Mouse (Mus musculus): ENCODE measurements around the gene Rspo1. TPM values are rescaled to one million over a fixed set of nuclear protein-coding genes. Genes with fewer than 3 reads are reported as not detected.
A peak's percentile ranks its signal among the peaks of the same experiment; 100 is the strongest.

The Rspo1 gene
- total and polyA plus RNA-seq, 3 experiments = 2.7 to 4.4 (median 3.9) TPM

DNA sequence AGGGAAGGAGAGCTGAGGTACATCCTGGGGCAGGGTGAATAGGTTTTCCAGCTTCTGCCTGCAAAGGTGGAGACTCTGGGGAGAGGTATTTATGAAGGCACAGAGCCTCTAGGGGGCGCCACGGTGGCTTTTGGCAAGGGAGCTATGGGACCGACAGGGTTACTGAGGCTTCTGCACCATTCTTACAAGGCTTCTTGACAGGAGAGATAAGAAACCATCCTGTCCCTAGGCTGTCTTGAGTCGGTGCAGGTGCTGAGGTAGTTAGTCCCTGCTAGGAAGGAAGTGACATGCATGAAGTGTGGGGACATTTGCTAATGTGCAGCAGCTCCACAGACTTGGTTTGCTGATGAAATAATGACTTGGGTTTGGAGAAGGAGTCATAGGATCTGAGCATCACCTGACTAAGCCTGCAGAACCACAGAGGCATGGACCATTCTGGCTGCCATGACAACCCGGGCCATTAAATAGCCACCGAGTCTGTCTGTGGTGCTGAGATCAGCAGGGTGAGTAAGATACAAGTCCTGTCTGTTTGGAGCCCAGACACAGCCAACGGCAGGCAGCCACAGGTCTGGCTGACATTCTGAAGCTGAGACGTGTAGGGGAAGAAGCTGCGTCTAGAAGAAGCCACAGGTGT is 2.2 kb upstream of the Rspo1 start:
- H3K4me1 ChIP-seq (ENCODE audit: control insufficient read depth, insufficient read depth, low read length) = no peaks in the 10 kb centered on the region
- H3K36me3 ChIP-seq (ENCODE audit: control insufficient read depth, insufficient read depth, low read length) = no peaks in the 10 kb centered on the region
- TF ChIP-seq POLR2A (IDR thresholded peaks at IDR 0.05; ENCODE audit: insufficient read depth, low read depth, low read length) = no peak
- TF ChIP-seq CTCF (IDR thresholded peaks at IDR 0.05) = peak; percentile 26; the same call in 1 of the 2 replicates
- H3K9ac ChIP-seq (ENCODE audit: low read depth, low read length) = no peak overlapping the region
- peaks cover 19% of the 10 kb centered on the region for H3K27me3 ChIP-seq (ENCODE audit: control insufficient read depth, insufficient read depth, low read length)
- intact Hi-C loops (cut with DNase I) = no loop called here
- no peak for DNase-seq
- H3K4me3 ChIP-seq = no peak overlapping the region
- 21% methylated on average over 9 of the region's 9 CpGs for WGBS
- H3K79me2 ChIP-seq (replicated peaks; ENCODE audit: control insufficient read depth, insufficient read depth, low read length) = no peaks in the 10 kb centered on the region
- no peak overlapping the region for H3K27ac ChIP-seq

DNA sequence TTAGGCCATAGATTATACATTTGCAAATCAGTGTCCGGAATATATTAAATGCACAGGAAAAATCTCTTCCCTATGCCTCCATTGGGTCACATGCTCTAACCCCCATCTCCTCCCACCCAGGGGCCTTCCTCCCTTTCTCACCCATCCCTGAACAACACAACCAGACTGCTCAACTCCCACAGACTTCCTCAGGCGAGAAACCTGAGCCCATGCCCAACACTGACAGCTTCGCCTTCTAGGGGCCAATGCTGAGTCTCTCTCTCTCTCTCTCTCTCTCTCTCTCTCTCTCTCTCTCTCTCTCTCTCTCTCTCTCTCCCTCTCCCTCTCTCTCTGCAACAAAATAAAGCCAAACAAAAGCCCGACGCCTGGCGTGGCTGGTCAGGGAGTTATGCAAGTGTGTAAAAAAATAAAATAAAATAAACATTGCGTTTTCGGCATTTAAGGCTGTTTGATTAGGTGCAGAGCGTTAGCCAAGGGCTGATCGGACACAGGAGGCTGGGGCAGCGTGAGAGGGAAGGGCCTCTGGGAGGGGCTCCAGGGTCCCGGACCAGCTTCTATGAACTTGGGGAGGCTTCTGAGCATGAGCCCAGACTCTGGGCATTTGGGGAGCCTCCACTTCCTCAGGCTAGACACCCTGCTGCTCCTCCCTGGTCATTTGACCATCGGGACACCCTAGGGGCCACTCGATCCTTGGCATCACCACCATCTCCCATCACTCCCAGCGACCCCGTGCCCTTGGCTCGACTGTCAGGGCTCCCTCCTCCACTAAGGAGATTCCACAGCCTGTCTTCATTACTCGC is 1.2 kb upstream of the Rspo1 start:
- no peak for TF ChIP-seq CTCF (IDR thresholded peaks at IDR 0.05)
- TF ChIP-seq POLR2A (IDR thresholded peaks at IDR 0.05; ENCODE audit: insufficient read depth, low read depth, low read length) = no peak
- no peak for TF ChIP-seq EP300 (IDR thresholded peaks at IDR 0.05; ENCODE audit: insufficient read depth, low read depth, low read length)
- DNase-seq = no peak
- intact Hi-C loops (cut with DNase I) = no loop called here
- Histone ChIP-seq H3K27me3 (ENCODE audit: control insufficient read depth, insufficient read depth, low read length) (peaks cover 21% of the 10 kb centered on the region), H3K9ac (ENCODE audit: low read depth, low read length) (no peak overlapping the region), H3K27ac (no peak overlapping the region), H3K79me2 (replicated peaks; ENCODE audit: control insufficient read depth, insufficient read depth, low read length) (no peaks in the 10 kb centered on the region), H3K36me3 (ENCODE audit: control insufficient read depth, insufficient read depth, low read length) (no peaks in the 10 kb centered on the region), H3K4me1 (ENCODE audit: control insufficient read depth, insufficient read depth, low read length) (no peaks in the 10 kb centered on the region), H3K4me3 (no peak overlapping the region)
- WGBS = 12% methylated on average over 18 of the region's 18 CpGs

DNA sequence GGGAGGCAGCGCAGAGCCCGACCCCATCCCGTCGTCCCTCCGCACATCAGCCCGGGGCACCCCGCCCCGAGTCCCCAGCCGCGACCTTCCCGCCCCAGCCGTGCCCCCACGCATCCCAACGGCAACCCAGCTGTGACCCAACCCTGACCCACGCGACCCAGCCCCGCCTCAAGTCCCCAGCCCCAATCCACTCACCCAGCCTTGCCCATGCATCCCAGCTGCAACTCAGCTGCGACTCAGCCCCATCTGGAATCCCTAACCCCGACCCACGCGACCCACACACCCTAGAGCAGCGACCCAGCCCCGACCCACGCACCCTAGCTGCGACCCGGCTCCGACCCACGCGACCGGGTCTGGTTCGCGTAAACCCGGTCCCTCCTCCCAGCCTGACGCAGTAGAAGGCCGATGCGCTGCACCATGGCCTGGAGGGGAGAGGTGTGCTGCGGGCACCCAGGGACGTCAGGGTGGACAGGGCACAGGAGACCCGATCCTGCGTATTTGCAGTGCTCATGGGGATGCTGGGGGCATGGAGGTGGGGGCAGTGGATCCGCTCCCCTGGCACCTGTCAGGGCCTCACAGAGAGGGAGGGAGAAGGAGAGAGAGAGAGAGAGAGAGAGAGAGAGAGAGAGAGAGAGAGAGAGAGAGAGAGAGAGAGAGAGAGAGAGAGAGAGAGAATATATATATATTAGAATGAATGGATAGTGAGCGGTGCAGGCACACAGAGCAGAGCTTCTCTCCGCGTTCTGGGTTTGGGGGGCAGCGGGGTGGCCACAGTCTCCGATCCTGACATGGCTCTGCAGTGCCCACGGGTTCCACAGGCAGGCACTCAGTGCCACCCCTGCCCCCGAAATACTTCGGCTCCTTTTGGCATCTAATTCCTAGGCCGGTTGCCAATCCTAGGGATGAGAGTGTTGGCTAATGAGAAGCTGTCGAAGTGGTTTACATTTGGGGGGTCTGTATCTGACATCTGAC is 795 bp downstream of the Rspo1 start:
- 3% methylated on average over 51 of the region's 51 CpGs for WGBS
- Histone ChIP-seq H3K4me1 (ENCODE audit: control insufficient read depth, insufficient read depth, low read length) (no peaks in the 10 kb centered on the region), H3K27ac (no peak overlapping the region), H3K79me2 (replicated peaks; ENCODE audit: control insufficient read depth, insufficient read depth, low read length) (no peaks in the 10 kb centered on the region), H3K27me3 (ENCODE audit: control insufficient read depth, insufficient read depth, low read length) (peaks cover 24% of the 10 kb centered on the region), H3K9ac (ENCODE audit: low read depth, low read length) (peak overlapping the region; percentile 41), H3K36me3 (ENCODE audit: control insufficient read depth, insufficient read depth, low read length) (no peaks in the 10 kb centered on the region), H3K4me3 (peak overlapping the region; percentile 22; the same call in 1 of the 2 replicates)
- no peak for DNase-seq
- intact Hi-C loops (cut with DNase I) = no loop called here
- TF ChIP-seq EP300 (IDR thresholded peaks at IDR 0.05; ENCODE audit: insufficient read depth, low read depth, low read length) = no peak
- no peak for TF ChIP-seq CTCF (IDR thresholded peaks at IDR 0.05)
- no peak for TF ChIP-seq POLR2A (IDR thresholded peaks at IDR 0.05; ENCODE audit: insufficient read depth, low read depth, low read length)

DNA sequence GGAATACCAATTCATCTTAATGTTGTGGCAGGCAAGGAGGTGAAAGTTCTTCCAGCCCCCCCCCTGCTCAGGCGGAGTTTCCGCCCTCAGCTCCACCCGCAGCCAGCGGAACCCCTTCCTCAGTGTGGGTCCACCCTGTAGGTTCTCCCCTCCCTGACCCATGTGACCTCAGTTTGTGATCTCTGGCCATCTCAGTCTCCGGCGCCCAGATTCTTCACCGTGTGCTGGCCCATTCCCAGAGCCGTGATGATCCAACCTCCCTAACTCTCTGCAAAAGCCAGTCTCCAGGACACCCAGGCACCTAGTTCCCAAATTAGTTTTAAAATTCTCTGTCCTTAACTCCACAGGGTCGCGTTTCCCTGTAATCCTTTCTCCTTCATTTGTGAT is 1.5 kb downstream of the Rspo1 start:
- no peaks in the 10 kb centered on the region for H3K79me2 ChIP-seq (replicated peaks; ENCODE audit: control insufficient read depth, insufficient read depth, low read length)
- WGBS = 13% methylated on average over 10 of the region's 10 CpGs
- H3K4me3 ChIP-seq = no peak overlapping the region
- H3K36me3 ChIP-seq (ENCODE audit: control insufficient read depth, insufficient read depth, low read length) = no peaks in the 10 kb centered on the region
- TF ChIP-seq CTCF (IDR thresholded peaks at IDR 0.05) (no peak), POLR2A (IDR thresholded peaks at IDR 0.05; ENCODE audit: insufficient read depth, low read depth, low read length) (no peak), EP300 (IDR thresholded peaks at IDR 0.05; ENCODE audit: insufficient read depth, low read depth, low read length) (no peak)
- no peak overlapping the region for H3K9ac ChIP-seq (ENCODE audit: low read depth, low read length)
- no peak overlapping the region for H3K27ac ChIP-seq
- DNase-seq = no peak
- no peaks in the 10 kb centered on the region for H3K4me1 ChIP-seq (ENCODE audit: control insufficient read depth, insufficient read depth, low read length)
- intact Hi-C loops (cut with DNase I) = no loop called here
- peaks cover 24% of the 10 kb centered on the region for H3K27me3 ChIP-seq (ENCODE audit: control insufficient read depth, insufficient read depth, low read length)

DNA sequence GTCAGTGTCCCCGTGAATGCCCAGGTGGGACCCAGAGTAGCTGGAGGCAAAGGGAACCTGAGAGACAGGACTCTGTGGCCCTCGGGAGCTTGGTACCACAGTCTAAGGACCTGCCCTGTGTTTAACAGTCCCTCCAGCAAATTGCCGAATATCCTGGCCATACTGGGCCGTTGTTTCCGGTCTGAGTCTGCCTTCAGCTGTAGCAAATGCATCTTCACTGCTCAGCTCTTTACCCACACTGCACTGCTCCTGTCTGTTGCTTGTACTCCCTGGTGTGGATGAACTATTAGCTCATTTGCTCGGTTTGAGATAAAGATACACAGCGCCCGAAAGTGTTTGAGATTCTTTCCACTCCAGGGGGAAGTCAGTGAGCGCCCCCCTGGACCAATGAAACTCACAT is 2.2 kb downstream of the Rspo1 start:
- Histone ChIP-seq H3K27ac (no peak overlapping the region), H3K4me1 (ENCODE audit: control insufficient read depth, insufficient read depth, low read length) (no peaks in the 10 kb centered on the region), H3K36me3 (ENCODE audit: control insufficient read depth, insufficient read depth, low read length) (no peaks in the 10 kb centered on the region), H3K27me3 (ENCODE audit: control insufficient read depth, insufficient read depth, low read length) (peaks cover 22% of the 10 kb centered on the region), H3K4me3 (no peak overlapping the region), H3K9ac (ENCODE audit: low read depth, low read length) (no peak overlapping the region), H3K79me2 (replicated peaks; ENCODE audit: control insufficient read depth, insufficient read depth, low read length) (no peaks in the 10 kb centered on the region)
- DNase-seq = no peak
- 14% methylated on average over 9 of the region's 9 CpGs for WGBS
- no peak for TF ChIP-seq POLR2A (IDR thresholded peaks at IDR 0.05; ENCODE audit: insufficient read depth, low read depth, low read length)
- TF ChIP-seq EP300 (IDR thresholded peaks at IDR 0.05; ENCODE audit: insufficient read depth, low read depth, low read length) = no peak
- no peak for TF ChIP-seq CTCF (IDR thresholded peaks at IDR 0.05)
- intact Hi-C loops (cut with DNase I) = no loop called here
